Mouse (Mus musculus): ENCODE results near the gene B4galnt3. TPM values are rescaled to one million over a fixed set of nuclear protein-coding genes. Genes with fewer than 3 reads are reported as not detected.

Gene B4galnt3
- polyA plus RNA-seq, 1 experiment from 2014 or later: 0.10 TPM

DNA sequence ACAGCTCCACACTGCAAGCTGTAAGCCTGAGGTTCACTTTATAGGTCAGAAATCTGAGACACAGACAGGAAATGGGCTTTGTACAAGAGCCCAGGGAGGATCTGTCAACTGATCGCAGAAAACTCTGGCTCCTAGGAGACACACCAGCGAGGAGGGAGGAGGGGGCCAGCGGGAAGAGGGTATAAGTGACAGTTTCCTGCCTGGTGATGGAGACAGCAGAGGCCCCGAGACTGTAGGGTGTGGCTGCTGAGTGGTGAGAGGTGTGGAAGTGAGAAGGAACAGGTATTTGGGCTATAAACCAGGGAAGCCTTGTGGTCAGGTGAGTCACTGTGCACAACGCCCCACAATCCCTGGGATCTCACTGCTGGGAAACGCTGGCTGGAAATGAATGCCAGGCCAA lies 30.2 kb downstream of the B4galnt3 start:
- no peaks in the 10 kb centered on the region for H3K4me1 ChIP-seq (replicated peaks)
- no peaks in the 10 kb centered on the region for H3K9me3 ChIP-seq (replicated peaks)
- no peaks in the 10 kb centered on the region; the same call in none of the 2 replicates for H3K27me3 ChIP-seq
- H3K27ac ChIP-seq (replicated peaks): no peak overlapping the region
- H3K4me3 ChIP-seq (replicated peaks): no peak overlapping the region
- H3K9ac ChIP-seq: no peak overlapping the region
- ATAC-seq (ENCODE audit: insufficient read depth): no peak
- H3K36me3 ChIP-seq (replicated peaks): no peaks in the 10 kb centered on the region
- no peak overlapping the region for H3K4me2 ChIP-seq
- WGBS (ENCODE audit: insufficient replicate concordance): 26% methylated on average over 6 of the region's 6 CpGs

DNA sequence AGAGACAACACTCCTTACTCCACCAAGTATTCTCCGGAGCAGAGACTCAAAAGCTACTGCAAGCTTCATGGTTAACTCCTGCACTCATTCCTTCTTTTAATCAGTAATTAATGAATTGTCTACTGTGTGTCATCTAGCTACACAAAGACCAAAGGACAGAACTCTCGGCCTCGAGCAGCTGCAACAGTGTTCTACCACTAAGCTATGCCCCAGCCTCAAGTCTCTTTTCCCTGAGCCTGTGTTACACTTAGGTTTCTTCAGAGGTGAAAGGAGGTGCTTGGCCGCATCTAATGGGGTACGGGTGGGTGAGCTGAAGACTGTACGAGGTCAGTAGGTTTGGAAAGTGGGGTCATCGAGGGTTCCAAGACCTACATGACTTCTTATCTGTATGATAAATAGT lies 30.8 kb downstream of the B4galnt3 start:
- no peak for ATAC-seq (ENCODE audit: insufficient read depth)
- WGBS (ENCODE audit: insufficient replicate concordance): 62% methylated on average over 7 of the region's 7 CpGs
- H3K4me3 ChIP-seq (replicated peaks): no peak overlapping the region

GRCm38 (mm10) chr6:120262886-120263531 lies 31.4 kb downstream of the B4galnt3 start:
- Histone ChIP-seq H3K27ac (replicated peaks) (no peak overlapping the region), H3K27me3 (no peaks in the 10 kb centered on the region; the same call in none of the 2 replicates), H3K36me3 (replicated peaks) (no peaks in the 10 kb centered on the region), H3K4me1 (replicated peaks) (no peaks in the 10 kb centered on the region), H3K4me3 (replicated peaks) (no peak overlapping the region), H3K9me3 (replicated peaks) (no peaks in the 10 kb centered on the region), H3K9ac (no peak overlapping the region), H3K4me2 (no peak overlapping the region)
- ATAC-seq (ENCODE audit: insufficient read depth): no peak
- WGBS (ENCODE audit: insufficient replicate concordance): 55% methylated on average over 12 of the region's 12 CpGs

More for the DNA sequence above, 30.8 kb downstream of the B4galnt3 start:
- Histone ChIP-seq H3K9me3 (replicated peaks) (no peaks in the 10 kb centered on the region), H3K27me3 (no peaks in the 10 kb centered on the region; the same call in none of the 2 replicates), H3K27ac (replicated peaks) (no peak overlapping the region), H3K9ac (no peak overlapping the region), H3K4me2 (no peak overlapping the region), H3K4me1 (replicated peaks) (no peaks in the 10 kb centered on the region), H3K36me3 (replicated peaks) (no peaks in the 10 kb centered on the region)

DNA sequence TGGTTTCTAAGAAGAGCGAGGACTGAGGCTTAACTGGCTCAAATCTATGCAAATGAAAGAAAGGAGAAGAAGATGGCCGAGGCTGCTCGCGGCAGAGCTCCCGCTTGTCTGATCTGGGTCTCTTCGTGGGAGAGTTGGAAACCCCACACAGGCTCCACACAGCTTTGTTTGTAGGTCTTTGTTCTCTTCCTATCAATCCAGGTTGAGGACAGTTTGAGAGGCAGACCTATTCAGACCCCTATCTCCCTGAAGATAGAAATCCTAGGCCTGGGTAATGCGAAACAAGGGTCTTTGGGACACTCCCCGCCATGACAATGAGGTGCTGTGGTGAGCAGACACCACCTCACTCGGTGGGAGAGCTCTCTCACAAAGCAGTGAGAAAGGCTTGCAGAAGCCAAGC lies 34.9 kb downstream of the B4galnt3 start:
- no peak for ATAC-seq (ENCODE audit: insufficient read depth)
- Histone ChIP-seq H3K27ac (replicated peaks) (no peak overlapping the region), H3K9ac (no peak overlapping the region), H3K9me3 (replicated peaks) (no peaks in the 10 kb centered on the region), H3K36me3 (replicated peaks) (no peaks in the 10 kb centered on the region), H3K4me2 (no peak overlapping the region), H3K27me3 (peaks cover 2% of the 10 kb centered on the region), H3K4me1 (replicated peaks) (no peaks in the 10 kb centered on the region), H3K4me3 (replicated peaks) (no peak overlapping the region)
- 28% methylated on average over 9 of the region's 9 CpGs for WGBS (ENCODE audit: insufficient replicate concordance)

GRCm38 (mm10) chr6:120256431-120256935 lies 37.9 kb downstream of the B4galnt3 start:
- H3K9ac ChIP-seq: no peak overlapping the region
- no peaks in the 10 kb centered on the region for H3K36me3 ChIP-seq (replicated peaks)
- H3K4me1 ChIP-seq (replicated peaks): no peaks in the 10 kb centered on the region
- peaks cover 2% of the 10 kb centered on the region; the same call in 1 of the 2 replicates for H3K27me3 ChIP-seq
- H3K4me3 ChIP-seq (replicated peaks): no peak overlapping the region
- no peaks in the 10 kb centered on the region for H3K9me3 ChIP-seq (replicated peaks)
- no peak overlapping the region for H3K27ac ChIP-seq (replicated peaks)
- WGBS (ENCODE audit: insufficient replicate concordance): 41% methylated on average over 5 of the region's 5 CpGs
- H3K4me2 ChIP-seq: no peak overlapping the region
- ATAC-seq (ENCODE audit: insufficient read depth): no peak

GRCm38 (mm10) chr6:120255701-120256100 lies 38.7 kb downstream of the B4galnt3 start:
- H3K27ac ChIP-seq (replicated peaks): no peak overlapping the region
- no peak for ATAC-seq (ENCODE audit: insufficient read depth)
- WGBS (ENCODE audit: insufficient replicate concordance): 58% methylated on average over 12 of the region's 12 CpGs

DNA sequence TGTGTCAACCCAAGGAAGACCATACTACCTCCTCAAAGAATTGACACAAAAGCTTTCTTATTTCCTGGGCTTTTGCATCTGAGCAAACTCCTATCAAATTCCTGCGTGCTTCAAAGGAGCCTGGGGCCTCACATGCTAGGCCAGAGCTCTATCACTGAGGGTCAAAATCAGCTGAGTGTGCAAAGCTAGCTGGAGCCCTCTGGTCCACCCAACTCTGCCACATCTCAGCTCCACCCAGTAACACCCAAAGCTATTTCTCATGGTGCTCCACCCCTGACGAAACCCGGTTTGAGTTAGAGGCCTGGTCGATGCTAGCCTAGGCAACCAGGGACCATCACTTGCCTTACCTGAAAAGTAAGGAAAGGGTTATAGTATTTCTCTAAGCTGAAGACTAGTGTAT lies 39.2 kb downstream of the B4galnt3 start:
- Histone ChIP-seq H3K9me3 (replicated peaks) (no peaks in the 10 kb centered on the region), H3K36me3 (replicated peaks) (no peaks in the 10 kb centered on the region), H3K4me2 (no peak overlapping the region), H3K27ac (replicated peaks) (no peak overlapping the region), H3K4me1 (replicated peaks) (no peaks in the 10 kb centered on the region), H3K9ac (no peak overlapping the region), H3K4me3 (replicated peaks) (no peak overlapping the region), H3K27me3 (peaks cover 2% of the 10 kb centered on the region; the same call in 1 of the 2 replicates)
- 48% methylated on average over 4 of the region's 4 CpGs for WGBS (ENCODE audit: insufficient replicate concordance)
- no peak for ATAC-seq (ENCODE audit: insufficient read depth)

More at GRCm38 (mm10) chr6:120255701-120256100, 38.7 kb downstream of the B4galnt3 start:
- Histone ChIP-seq H3K4me1 (replicated peaks) (no peaks in the 10 kb centered on the region), H3K27me3 (peaks cover 2% of the 10 kb centered on the region; the same call in 1 of the 2 replicates), H3K9ac (no peak overlapping the region), H3K4me3 (replicated peaks) (no peak overlapping the region), H3K9me3 (replicated peaks) (no peaks in the 10 kb centered on the region), H3K4me2 (no peak overlapping the region), H3K36me3 (replicated peaks) (no peaks in the 10 kb centered on the region)

GRCm38 (mm10) chr6:120254640-120255039 lies 39.7 kb downstream of the B4galnt3 start:
- no peak overlapping the region for H3K9ac ChIP-seq
- 48% methylated on average over 4 of the region's 4 CpGs for WGBS (ENCODE audit: insufficient replicate concordance)
- no peak overlapping the region for H3K4me3 ChIP-seq (replicated peaks)
- peaks cover 7% of the 10 kb centered on the region; the same call in 1 of the 2 replicates for H3K27me3 ChIP-seq
- H3K27ac ChIP-seq (replicated peaks): no peak overlapping the region
- no peaks in the 10 kb centered on the region for H3K36me3 ChIP-seq (replicated peaks)
- no peaks in the 10 kb centered on the region for H3K9me3 ChIP-seq (replicated peaks)
- H3K4me1 ChIP-seq (replicated peaks): no peaks in the 10 kb centered on the region
- H3K4me2 ChIP-seq: no peak overlapping the region
- no peak for ATAC-seq (ENCODE audit: insufficient read depth)

DNA sequence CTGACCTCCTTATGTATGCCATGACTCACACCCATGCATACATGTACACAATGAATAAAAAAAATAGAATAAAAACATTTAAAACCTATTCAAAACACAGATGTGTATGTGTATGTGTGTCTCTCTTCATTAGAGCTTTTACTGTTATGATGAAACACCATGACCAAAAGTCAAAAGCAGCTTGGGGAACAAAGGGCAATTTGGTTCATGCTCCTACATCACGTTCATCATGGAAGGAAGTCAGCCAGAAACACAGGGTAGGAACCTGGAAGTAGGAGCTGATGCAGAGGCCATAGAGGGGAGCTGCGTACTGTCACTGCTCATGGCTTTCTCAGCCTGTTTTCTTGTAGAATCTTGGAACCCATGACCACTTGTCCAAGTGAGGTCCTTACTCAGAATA lies 41.6 kb downstream of the B4galnt3 start:
- ATAC-seq (ENCODE audit: insufficient read depth): no peak
- Histone ChIP-seq H3K27ac (replicated peaks) (no peak overlapping the region), H3K4me1 (replicated peaks) (no peaks in the 10 kb centered on the region), H3K27me3 (peaks cover 10% of the 10 kb centered on the region; the same call in 1 of the 2 replicates), H3K4me2 (no peak overlapping the region), H3K9me3 (replicated peaks) (no peaks in the 10 kb centered on the region), H3K9ac (no peak overlapping the region), H3K4me3 (replicated peaks) (no peak overlapping the region), H3K36me3 (replicated peaks) (no peaks in the 10 kb centered on the region)
- 58% methylated on average over 2 of the region's 2 CpGs for WGBS (ENCODE audit: insufficient replicate concordance)

GRCm38 (mm10) chr6:120251010-120251409 lies 43.3 kb downstream of the B4galnt3 start:
- no peak overlapping the region for H3K4me3 ChIP-seq (replicated peaks)
- H3K4me1 ChIP-seq (replicated peaks): no peaks in the 10 kb centered on the region
- ATAC-seq (ENCODE audit: insufficient read depth): no peak
- H3K9me3 ChIP-seq (replicated peaks): no peaks in the 10 kb centered on the region
- no peak overlapping the region for H3K27ac ChIP-seq (replicated peaks)
- no peak overlapping the region for H3K9ac ChIP-seq
- H3K4me2 ChIP-seq: no peak overlapping the region
- WGBS (ENCODE audit: insufficient replicate concordance): 60% methylated on average over 7 of the region's 7 CpGs
- no peaks in the 10 kb centered on the region for H3K36me3 ChIP-seq (replicated peaks)
- H3K27me3 ChIP-seq: peaks cover 7% of the 10 kb centered on the region; the same call in 1 of the 2 replicates

- H3K4me1 ChIP-seq (replicated peaks): no peaks in the 10 kb centered on the region
- WGBS (ENCODE audit: insufficient replicate concordance): 56% methylated on average over 5 of the region's 5 CpGs
- H3K36me3 ChIP-seq (replicated peaks): no peaks in the 10 kb centered on the region
- H3K4me2 ChIP-seq: no peak overlapping the region
- no peak overlapping the region for H3K27ac ChIP-seq (replicated peaks)
- H3K27me3 ChIP-seq: peaks cover 7% of the 10 kb centered on the region; the same call in 1 of the 2 replicates
- H3K9me3 ChIP-seq (replicated peaks): no peaks in the 10 kb centered on the region
- ATAC-seq (ENCODE audit: insufficient read depth): no peak
- no peak overlapping the region for H3K9ac ChIP-seq
- no peak overlapping the region for H3K4me3 ChIP-seq (replicated peaks)
Measured at GRCm38 (mm10) chr6:120249831-120250230, 44.5 kb downstream of the B4galnt3 start.
